Comparison of ENCODE assay signal across 21 mouse cellular contexts in the genomic region with DNA sequence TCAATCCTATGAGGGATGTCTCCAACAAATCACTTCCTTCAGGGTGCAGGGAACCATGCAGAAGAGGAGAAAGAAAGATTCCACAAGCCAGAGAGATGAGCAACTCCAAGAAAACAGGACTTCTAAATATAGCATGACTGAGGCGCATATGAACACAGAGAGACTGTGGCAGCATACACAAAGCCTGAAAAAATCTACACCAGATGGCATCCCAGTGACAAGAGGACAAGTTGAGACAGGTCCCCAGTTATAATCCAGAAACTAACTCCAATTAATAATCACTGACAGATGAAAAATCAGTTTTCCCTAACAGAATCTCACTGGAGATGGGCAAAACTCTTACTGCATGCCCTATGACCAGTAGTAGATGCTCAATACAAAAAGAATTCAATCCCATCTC. TPM values are rescaled to one million over a fixed set of nuclear protein-coding genes. Genes with fewer than 3 reads are reported as not detected.
"Had no signal": no experiment of that assay in that cellular context is flagged by ENCODE, and none has a peak within 500 bp of the region (broad histone marks: within the 10 kb centered on the region; RNA-seq: fewer than 3 reads in every experiment).

No protein-coding gene starts in this region.

- H3K9me3 ChIP-seq: midbrain, embryonic 10.5 days; midbrain, embryonic 12.5 days; neural tube, embryonic 13.5 days; neural tube, embryonic 15.5 days had no signal

- H3K4me1 ChIP-seq: midbrain, embryonic 10.5 days; midbrain, embryonic 12.5 days; neural tube, embryonic 13.5 days; neural tube, embryonic 15.5 days had no signal

- H3K36me3 ChIP-seq: midbrain, embryonic 10.5 days; midbrain, embryonic 12.5 days; neural tube, embryonic 13.5 days; neural tube, embryonic 15.5 days had no signal

- H3K27ac ChIP-seq: midbrain, embryonic 10.5 days; midbrain, embryonic 12.5 days; neural tube, embryonic 13.5 days; neural tube, embryonic 15.5 days had no signal

- H3K4me3 ChIP-seq: midbrain, embryonic 10.5 days; midbrain, embryonic 12.5 days; myocyte; neural tube, embryonic 13.5 days; neural tube, embryonic 15.5 days had no signal

- ATAC-seq: midbrain, embryonic 16.5 days had no signal

- H3K27me3 ChIP-seq: midbrain, embryonic 12.5 days; neural tube, embryonic 13.5 days; neural tube, embryonic 15.5 days had no signal

- H3K4me2 ChIP-seq: lung, embryonic 14.5 days; midbrain, embryonic 12.5 days; neural tube, embryonic 13.5 days; neural tube, embryonic 15.5 days had no signal

- DNase-seq: lung, embryonic 14.5 days; lung, postnatal 10 days; lung, postnatal 4 days; midbrain, embryonic 14.5 days; retina, postnatal 1 day; right cerebral cortex, adult 18-20 months; right cerebral cortex, postnatal 25 days; right cerebral cortex, postnatal 4 days; spleen, adult 18-20 months; thymus, adult 18-20 months; thymus, postnatal 14 days; thymus, postnatal 36 days had no signal

- H3K9ac ChIP-seq: lung, embryonic 14.5 days; midbrain, embryonic 12.5 days; neural tube, embryonic 13.5 days; neural tube, embryonic 15.5 days had no signal

RNA-seq across cellular contexts. Expression of a gene that starts 30.9 kb away (rescaled TPM):
- total RNA-seq: megakaryocyte, adult 5-6 weeks; megakaryocyte-erythroid progenitor cell, adult 5-6 weeks had no signal
- polyA plus RNA-seq: lung, embryonic 14.5 days; myocyte; small intestine, adult 2 months had no signal
